Mouse (Mus musculus) spleen, postnatal 0 days (tissue): ENCODE results near the gene Bbs2. TPM values are rescaled to one million over a fixed set of nuclear protein-coding genes. Genes with fewer than 3 reads are reported as not detected.

Source experiments
- polyA plus RNA-seq: library from polyadenylated mRNA; unstranded; fragments of >200 nt; fragmentation: Nextera tagmentation; extraction: Ambion mirVana; gene quantifications from 2 replicates; pipeline ENCODE4 v1.2.1, GENCODE M21; 2015

Bbs2 gene
- 3.9 and 4.2 TPM in 2 replicates for polyA plus RNA-seq

DNA sequence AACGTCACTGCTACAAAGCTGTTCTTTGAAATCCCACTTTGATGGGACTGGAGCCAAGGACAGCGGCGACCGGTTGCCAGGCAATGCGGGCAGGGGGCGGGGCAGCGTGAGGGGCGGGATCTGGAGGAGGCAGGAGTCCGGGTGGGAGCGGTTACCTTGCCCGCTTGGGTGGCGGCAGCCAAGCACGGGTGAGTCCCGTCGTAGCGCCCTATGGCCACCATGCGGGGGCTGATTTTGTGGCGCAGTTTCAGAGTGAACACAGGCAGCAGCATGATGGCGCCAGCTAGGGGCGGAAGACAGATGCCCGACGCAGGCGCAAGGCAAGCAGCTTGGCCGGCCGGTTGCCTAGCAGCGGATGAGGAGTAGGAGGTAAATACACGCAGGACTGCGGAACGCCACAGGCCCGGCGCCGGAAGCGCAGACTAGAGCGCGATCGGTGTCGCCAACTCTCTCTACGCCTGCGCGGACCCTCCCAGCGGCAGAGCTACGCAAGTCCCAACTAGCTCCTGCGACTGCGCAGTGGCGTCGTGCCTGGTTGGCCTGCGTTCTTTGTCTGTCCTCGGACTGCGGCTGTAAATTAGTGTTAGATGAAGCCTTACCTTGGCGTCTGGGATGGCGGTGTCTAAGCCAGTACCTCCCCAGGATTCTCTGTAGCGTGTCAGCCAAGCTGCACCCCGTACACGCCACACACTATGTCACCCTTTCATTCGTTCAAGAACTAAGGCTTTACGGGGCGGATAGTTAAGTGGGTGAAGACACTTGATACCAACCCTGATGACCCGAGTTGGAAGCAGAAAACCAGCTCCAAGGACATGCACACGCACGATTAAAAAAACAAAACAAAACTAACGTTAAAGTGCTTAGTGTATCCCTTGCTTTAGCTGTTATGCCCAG, at the start of gene Bbs2:
Gene Bbs2, minus strand, starts transcription at position 848 of the 894 bp plus-strand sequence.

DNA sequence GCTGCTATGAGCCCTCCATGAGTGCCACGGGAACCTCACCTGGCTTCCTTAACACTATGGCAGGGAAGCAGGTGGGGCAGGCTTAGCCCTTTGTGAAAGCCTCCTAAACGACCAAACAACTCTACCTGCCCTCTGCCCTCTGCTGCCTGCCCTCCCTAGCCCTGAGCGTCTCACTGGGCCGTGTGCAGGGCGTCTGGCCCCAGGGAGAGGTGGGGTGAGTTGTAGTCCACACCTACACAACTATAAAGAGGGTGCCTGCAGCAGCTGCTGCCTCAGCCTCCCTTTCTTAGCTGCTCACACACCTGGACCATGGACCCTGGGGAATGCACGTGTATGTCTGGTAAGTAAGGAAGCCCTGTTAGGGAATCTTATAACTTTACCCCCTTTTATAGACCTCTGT, 38.2 kb upstream of the Bbs2 start, which contains the start of gene Mt4:
Gene Mt4, plus strand, starts transcription at position 265 of the 400 bp plus-strand sequence.

DNA sequence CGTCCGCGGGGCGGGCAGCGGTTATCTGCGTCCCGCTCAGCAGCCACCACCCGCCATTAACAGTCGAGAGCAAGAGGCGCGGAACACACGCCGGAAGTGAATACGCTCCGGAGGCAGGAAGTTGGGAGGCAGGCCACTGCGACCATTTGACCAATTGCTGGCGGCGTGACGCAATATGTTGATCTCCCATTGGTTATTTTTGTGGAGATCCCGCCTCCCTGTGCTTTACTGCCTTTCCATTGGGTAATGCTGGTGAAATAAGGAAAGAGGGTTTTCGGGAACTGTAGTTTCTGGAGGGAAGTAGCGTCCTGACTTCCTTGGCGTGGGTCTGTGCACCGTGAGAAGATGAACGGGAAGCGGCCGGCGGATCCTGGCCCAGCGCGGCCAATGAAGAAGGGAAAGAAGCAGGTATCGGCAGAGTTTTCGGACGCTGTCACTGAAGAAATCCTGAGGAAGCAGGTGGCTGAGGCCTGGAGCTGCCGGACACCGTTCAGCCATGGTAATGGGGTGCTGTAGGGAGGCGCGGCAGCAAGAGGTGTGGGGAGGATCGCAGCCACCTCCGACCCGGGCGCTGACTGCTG, 61.7 kb downstream of the Bbs2 start, which contains the start of the genes Nudt21 and Ogfod1:
Gene Nudt21, minus strand, starts transcription at position 88 of the 581 bp plus-strand sequence.
Gene Ogfod1, plus strand, starts transcription at position 255 of the 581 bp plus-strand sequence.

Other genes with a start within 250 kb of the Bbs2 start
- gene Amfr, start 86.1 kb downstream of the Bbs2 start, polyA plus RNA-seq = 53.0 and 54.5 TPM in 2 replicates
- 121 and 132 TPM in 2 replicates for gene Nudt21, start 61.9 kb downstream of the Bbs2 start, polyA plus RNA-seq
- 4.4 and 5.3 TPM in 2 replicates for gene Ogfod1, start 61.7 kb downstream of the Bbs2 start, polyA plus RNA-seq
- not detected in 2 replicates for gene Mt4, start 38.3 kb upstream of the Bbs2 start, polyA plus RNA-seq
- not detected in 2 replicates for gene Mt3, start 53.7 kb upstream of the Bbs2 start, polyA plus RNA-seq
- 608 and 654 TPM in 2 replicates for gene Mt2, start 73.7 kb upstream of the Bbs2 start, polyA plus RNA-seq
- 1,287 and 1,359 TPM in 2 replicates for gene Mt1, start 80.2 kb upstream of the Bbs2 start, polyA plus RNA-seq
- gene Nup93, start 115.6 kb upstream of the Bbs2 start, polyA plus RNA-seq = 41.0 and 42.6 TPM in 2 replicates
- 0.90 and 0.93 TPM in 2 replicates for gene Slc12a3, start 230.3 kb upstream of the Bbs2 start, polyA plus RNA-seq